Mouse (Mus musculus): ENCODE measurements around the gene Fbxl22. TPM values are rescaled to one million over a fixed set of nuclear protein-coding genes. Genes with fewer than 3 reads are reported as not detected.
A peak's percentile ranks its signal among the peaks of the same experiment; 100 is the strongest.

Gene Fbxl22
- total RNA-seq (2021): under 1 TPM; 0.34 TPM

- DNase-seq (ENCODE audit: low spot score in 2 of 2): peak; percentile 45 to 69
- intact Hi-C loops (cut with DNase I): loop anchor here (5.0 to 10.0 kb wide), 4 partner anchors 98 to 473 kb away; no protein-coding TSS in a partner anchor
Observed at GRCm38 (mm10) chr9:66514256-66514770, at the start of gene Fbxl22. Gene Fbxl22 (minus strand): TSS chr9:66514593.

GRCm38 (mm10) chr9:66562215-66562614 lies 47.8 kb upstream of the Fbxl22 start:
- intact Hi-C loops (cut with DNase I): no loop called here
- DNase-seq (ENCODE audit: low spot score in 2 of 2): no peak

GRCm38 (mm10) chr9:66561496-66561895 lies 47.1 kb upstream of the Fbxl22 start:
- intact Hi-C loops (cut with DNase I): no loop called here
- DNase-seq (ENCODE audit: low spot score in 2 of 2): no peak

DNA sequence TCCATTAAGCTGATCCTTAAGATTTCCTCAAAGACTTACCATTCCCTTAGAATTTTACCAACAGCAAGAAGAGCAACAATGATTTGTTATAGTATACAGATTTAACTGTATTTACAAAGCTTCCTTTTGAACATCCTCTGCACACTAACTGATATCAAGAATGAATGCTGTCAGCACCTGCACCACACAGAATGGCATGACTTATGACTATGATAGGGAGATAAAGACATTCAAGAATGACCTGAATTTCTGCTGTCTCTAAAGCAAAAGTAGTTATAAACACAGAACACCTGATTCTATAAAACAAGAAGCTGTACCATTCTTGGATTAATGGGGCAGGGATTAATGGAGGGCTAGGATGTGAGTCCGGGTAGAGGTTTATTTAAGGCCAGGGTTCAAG lies 46.3 kb upstream of the Fbxl22 start:
- no peak for DNase-seq (ENCODE audit: low spot score in 2 of 2)
- intact Hi-C loops (cut with DNase I): no loop called here

GRCm38 (mm10) chr9:66560295-66560694 lies 45.9 kb upstream of the Fbxl22 start:
- intact Hi-C loops (cut with DNase I): no loop called here
- DNase-seq (ENCODE audit: low spot score in 2 of 2): no peak

DNA sequence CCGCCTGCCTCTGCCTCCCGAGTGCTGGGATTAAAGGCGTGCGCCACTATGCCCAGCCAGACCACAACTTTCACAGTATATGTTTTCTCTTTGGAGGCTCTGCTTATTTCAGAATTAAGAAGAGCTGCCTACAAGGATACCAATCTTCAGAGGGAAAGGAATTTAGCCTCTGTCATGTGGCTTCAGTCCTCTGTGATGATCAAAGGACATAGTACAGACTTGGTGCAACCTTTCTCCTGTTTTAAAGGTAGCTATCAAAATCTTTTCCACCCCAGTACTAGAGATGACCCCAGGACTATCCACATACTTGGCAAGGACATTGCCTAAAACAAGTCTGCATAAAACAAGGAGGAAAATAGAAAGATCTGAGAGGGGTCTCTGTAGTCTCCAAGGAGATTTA lies 44.6 kb upstream of the Fbxl22 start:
- intact Hi-C loops (cut with DNase I): no loop called here
- DNase-seq (ENCODE audit: low spot score in 2 of 2): no peak

- intact Hi-C loops (cut with DNase I): no loop called here
- no peak for DNase-seq (ENCODE audit: low spot score in 2 of 2)
Observed at GRCm38 (mm10) chr9:66542785-66543184, 28.4 kb upstream of the Fbxl22 start.

DNA sequence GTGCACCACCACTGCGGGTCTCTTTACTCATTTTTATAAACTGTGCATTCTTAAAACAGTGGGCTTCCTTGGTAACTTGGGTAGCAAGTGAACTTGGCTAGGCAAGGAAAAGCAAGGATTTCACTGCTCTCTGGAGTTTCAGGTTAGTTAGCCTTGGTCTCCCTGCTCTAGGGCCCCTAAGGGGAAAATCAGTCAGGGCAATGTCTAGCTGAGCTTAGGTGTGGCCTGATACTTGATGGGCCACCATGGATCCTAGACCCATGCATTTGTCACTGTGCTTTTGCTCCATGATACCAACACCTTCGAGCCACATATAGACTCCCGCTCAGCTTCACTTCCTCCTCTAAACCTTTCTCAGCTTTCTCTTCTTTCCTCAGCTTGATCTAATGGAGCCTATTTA lies 7.2 kb upstream of the Fbxl22 start:
- intact Hi-C loops (cut with DNase I): no loop called here
- no peak for DNase-seq (ENCODE audit: low spot score in 2 of 2)

GRCm38 (mm10) chr9:66520299-66520698 lies 5.9 kb upstream of the Fbxl22 start:
- intact Hi-C loops (cut with DNase I): no loop called here
- DNase-seq (ENCODE audit: low spot score in 2 of 2): no peak

DNA sequence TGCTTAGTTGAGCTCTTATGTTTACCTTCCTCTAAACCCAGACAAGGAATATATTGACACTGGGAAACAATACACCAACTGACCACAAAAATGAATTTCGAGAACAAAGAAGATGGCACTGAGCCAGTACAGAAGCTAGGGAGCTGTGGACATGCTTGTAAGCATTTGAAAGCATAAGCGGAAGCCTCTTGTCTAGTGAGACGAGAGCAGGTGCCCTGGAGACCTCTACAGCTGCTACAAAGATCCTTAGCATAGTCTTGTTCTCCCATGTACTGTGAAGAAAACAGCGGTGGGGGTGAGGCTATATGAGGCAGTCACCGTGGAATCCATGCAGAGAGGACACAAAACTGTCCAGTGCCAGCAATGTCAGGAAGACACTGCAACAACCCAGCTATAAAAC lies 4.5 kb upstream of the Fbxl22 start:
- no peak for DNase-seq (ENCODE audit: low spot score in 2 of 2)
- intact Hi-C loops (cut with DNase I): loop anchor here (10.0 kb wide), 1 partner anchor 186 kb away; no protein-coding TSS in a partner anchor

DNA sequence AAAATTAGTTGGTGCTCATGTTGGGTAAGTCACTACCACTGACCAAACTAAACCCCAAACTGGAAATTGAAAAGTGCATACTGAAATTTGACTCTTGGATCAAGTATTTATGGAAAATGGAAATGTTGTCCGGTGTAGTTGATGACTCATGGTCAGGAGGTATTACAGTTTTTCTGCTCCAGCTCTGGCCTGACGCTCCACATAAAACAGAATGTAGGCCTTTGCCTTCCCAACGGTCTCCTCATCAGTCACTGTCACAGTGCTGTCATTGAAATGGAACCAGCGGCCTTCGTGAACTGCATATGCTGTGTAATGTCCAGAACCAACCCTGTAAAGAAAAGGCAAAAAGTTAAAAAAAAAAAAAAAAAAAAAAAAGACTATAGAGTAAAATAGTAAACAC lies 3.9 kb upstream of the Fbxl22 start:
- DNase-seq (ENCODE audit: low spot score in 2 of 2): no peak
- intact Hi-C loops (cut with DNase I): loop anchor here (10.0 kb wide), 1 partner anchor 187 kb away; no protein-coding TSS in a partner anchor

DNA sequence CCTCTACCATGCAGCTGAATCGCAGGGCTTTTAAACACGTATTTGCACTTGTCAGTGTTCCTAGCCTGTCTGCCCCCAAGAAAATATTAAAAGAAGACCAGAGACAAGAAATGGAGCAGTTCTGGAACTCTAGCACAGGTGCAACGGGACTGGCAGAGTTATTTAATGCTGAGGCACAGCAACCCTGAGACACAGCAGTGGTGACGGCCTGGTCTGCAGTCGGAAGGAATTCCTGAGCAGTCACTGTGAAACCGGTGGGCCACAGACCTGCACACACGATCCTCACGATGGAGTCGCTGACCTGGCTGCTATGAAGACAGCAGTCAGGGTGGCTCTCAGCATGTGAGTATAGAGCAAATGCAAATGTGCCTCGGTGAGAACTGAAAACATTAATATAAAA lies 3.4 kb upstream of the Fbxl22 start:
- DNase-seq (ENCODE audit: low spot score in 2 of 2): no peak
- intact Hi-C loops (cut with DNase I): loop anchor here (10.0 kb wide), 1 partner anchor 187 kb away; no protein-coding TSS in a partner anchor

GRCm38 (mm10) chr9:66516296-66516940 lies 2.0 kb upstream of the Fbxl22 start:
- intact Hi-C loops (cut with DNase I): loop anchor here (10.0 kb wide), 1 partner anchor 188 kb away; no protein-coding TSS in a partner anchor
- DNase-seq (ENCODE audit: low spot score in 2 of 2): no peak

DNA sequence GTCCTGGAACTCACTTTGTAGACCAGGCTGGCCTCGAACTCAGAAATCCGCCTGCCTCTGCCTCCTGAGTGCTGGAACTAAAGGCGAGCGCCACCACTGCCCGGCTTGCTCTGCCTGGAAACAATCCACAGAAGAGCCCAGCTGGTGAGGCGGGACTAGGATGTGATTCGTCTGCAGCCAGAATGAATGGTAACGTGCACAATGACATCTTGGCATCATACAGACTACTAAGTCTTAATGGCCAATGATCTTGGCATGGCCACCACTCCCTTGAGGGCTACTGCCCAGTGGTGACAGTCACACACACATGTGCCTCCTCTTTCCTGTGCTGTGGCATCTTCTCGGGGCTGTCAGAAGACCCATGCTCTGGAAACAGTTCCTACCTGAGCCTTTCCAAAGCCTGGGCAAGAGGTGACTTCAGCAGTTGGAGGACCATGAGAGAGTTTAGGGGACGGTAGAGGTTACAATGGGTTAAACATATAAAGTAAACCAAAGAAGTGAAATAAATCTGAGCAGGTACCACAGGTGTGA lies 1.4 kb upstream of the Fbxl22 start:
- intact Hi-C loops (cut with DNase I): loop anchor here (10.0 kb wide), 1 partner anchor 189 kb away; no protein-coding TSS in a partner anchor
- no peak for DNase-seq (ENCODE audit: low spot score in 2 of 2)

DNA sequence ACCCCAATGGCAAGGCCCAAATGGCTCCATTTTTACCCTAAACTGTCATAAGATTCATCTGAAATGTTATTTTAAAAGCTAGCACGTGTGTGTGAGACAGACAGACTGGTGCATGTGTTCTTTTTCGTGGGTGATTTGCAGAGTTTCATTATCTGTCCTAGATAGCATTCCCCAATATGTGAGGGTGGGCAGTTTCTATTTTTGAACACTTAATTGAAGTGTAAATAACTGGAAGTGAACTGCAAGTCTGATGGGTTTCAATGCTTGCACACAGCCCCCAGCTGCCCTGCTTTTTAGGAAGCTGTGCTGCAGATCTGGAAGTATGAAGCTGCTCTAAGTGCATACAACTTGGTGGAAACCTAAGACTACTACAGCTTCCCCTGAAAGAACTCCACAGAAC lies 722 bp upstream of the Fbxl22 start:
- DNase-seq (ENCODE audit: low spot score in 2 of 2): no peak
- intact Hi-C loops (cut with DNase I): loop anchor here (10.0 kb wide), 1 partner anchor 190 kb away; no protein-coding TSS in a partner anchor

DNA sequence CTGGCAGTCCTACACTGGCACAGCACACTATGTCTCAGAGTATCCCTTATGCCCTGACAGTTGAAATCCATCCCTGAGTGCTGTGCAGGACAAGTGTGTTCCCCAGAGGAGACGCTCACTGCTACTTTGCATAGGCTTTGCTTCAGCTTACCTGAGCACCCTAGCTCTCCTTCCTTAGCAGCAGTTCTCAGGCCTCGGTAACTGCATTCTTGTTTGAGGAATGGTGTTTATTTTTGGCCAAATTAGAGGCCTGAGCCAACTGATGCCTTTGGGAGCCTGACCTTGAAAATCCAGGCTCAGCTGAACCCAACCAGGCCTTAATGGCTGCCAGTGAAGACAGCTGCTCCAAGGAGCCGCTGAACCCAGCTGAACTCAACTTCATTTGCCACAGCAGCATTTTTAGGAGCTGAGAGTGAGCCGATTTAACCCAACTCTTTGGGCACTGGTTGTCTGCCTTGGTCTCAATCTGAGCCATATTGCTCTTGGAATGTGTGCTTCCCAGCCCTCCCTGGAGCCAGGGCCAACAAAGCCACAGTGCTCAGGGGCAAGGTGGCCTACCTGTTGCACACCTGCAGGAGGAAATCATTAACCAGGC lies 635 bp downstream of the Fbxl22 start:
- no peak for DNase-seq (ENCODE audit: low spot score in 2 of 2)
- intact Hi-C loops (cut with DNase I): loop anchor here (2.0 to 10.0 kb wide), 6 partner anchors 69 to 474 kb away; partner anchors contain the start of gene Aph1b

- intact Hi-C loops (cut with DNase I): loop anchor here (2.0 to 10.0 kb wide), 6 partner anchors 70 to 474 kb away; partner anchors contain the start of gene Aph1b
Observed at GRCm38 (mm10) chr9:66513150-66513549, 1.2 kb downstream of the Fbxl22 start.

DNA sequence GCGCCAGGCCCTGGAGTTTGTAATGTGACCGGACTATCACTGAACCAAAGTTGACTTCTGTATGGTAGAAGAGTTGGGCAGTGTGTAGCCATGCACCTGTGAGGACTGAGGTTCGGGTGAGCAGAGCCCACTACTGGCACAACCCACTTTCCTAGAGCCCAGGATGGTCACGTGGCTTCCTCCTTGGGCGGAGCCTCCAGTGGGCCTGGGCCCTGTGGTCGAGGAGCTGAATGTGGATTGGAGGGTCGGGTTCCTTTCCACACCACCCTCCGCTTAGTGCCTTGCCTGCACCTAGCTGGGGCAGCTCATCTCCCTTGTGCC lies 2.1 kb downstream of the Fbxl22 start:
- peak; percentile 86 to 93 for DNase-seq (ENCODE audit: low spot score in 2 of 2)
- intact Hi-C loops (cut with DNase I): loop anchor here (2.0 to 10.0 kb wide), 6 partner anchors 70 to 475 kb away; partner anchors contain the start of gene Aph1b

More at GRCm38 (mm10) chr9:66513150-66513549, 1.2 kb downstream of the Fbxl22 start:
- peak in 1 of 2 experiments; percentile 62 for DNase-seq (ENCODE audit: low spot score in 2 of 2)

GRCm38 (mm10) chr9:66511580-66512350 lies 2.6 kb downstream of the Fbxl22 start:
- intact Hi-C loops (cut with DNase I): loop anchor here (2.0 to 10.0 kb wide), 6 partner anchors 71 to 476 kb away; partner anchors contain the start of gene Aph1b
- DNase-seq (ENCODE audit: low spot score in 2 of 2): peak; percentile 98 to 99
